In the genomic region with DNA sequence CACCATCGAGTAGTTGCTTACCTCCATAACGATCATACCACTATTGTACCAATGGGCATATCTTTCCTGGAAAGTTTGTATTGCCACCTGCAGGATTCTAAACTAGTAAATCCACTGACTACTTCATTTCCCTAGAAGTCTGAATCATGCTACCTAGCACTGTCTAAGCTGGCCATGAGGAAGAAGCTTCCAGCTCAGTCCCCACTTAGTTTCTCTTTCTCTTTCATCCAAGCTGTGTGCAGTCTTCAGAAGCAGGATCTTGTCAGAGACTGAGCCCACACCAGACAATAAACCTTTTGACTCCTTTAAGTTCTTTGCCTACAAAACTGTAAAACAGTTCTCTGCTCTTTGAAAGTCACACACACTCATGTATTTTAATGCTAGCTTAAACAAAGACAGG, we compare ENCODE assay signal across 15 mouse cellular contexts.
"Had no signal": no experiment of that assay in that cellular context is flagged by ENCODE, and none has a peak within 500 bp of the region (broad histone marks: within the 10 kb centered on the region; RNA-seq: fewer than 3 reads in every experiment).

No protein-coding gene starts in this region.

- H3K9ac ChIP-seq: liver, embryonic 14.5 days; lung, embryonic 14.5 days; neural tube, embryonic 12.5 days; stomach, embryonic 15.5 days had no signal

- H3K4me2 ChIP-seq: lung, embryonic 14.5 days; midbrain, embryonic 11.5 days; neural tube, embryonic 12.5 days; stomach, embryonic 15.5 days had no signal

- H3K27me3 ChIP-seq: megakaryocyte, embryonic 14.5 days; neural tube, embryonic 12.5 days; stomach, embryonic 15.5 days had no signal

- ATAC-seq: midbrain, embryonic 16.5 days had no signal

- DNase-seq: lung, adult 18-20 months; lung, embryonic 14.5 days; lung, postnatal 10 days; lung, postnatal 4 days; midbrain, embryonic 14.5 days; right cerebral cortex, postnatal 14 days; thymus, postnatal 14 days; thymus, postnatal 36 days had no signal

- H3K4me3 ChIP-seq: megakaryocyte, embryonic 14.5 days; neural tube, embryonic 12.5 days; stomach, embryonic 15.5 days had no signal

- H3K36me3 ChIP-seq: neural tube, embryonic 12.5 days; stomach, embryonic 15.5 days had no signal

- H3K9me3 ChIP-seq: neural tube, embryonic 12.5 days; stomach, embryonic 15.5 days had no signal

- H3K27ac ChIP-seq: liver, embryonic 14.5 days; neural tube, embryonic 12.5 days; stomach, embryonic 15.5 days; stomach, postnatal 0 days had no signal

- H3K4me1 ChIP-seq: megakaryocyte, embryonic 14.5 days; neural tube, embryonic 12.5 days; stomach, embryonic 15.5 days had no signal
